Mouse (Mus musculus): ENCODE measurements around the gene Pard6a. TPM values are rescaled to one million over a fixed set of nuclear protein-coding genes. Genes with fewer than 3 reads are reported as not detected.

The Pard6a gene
- polyA plus RNA-seq, 1 experiment from 2014 or later, result 13.2 TPM

- no peak overlapping the region for H3K4me3 ChIP-seq (ENCODE audit: low read depth, low read length)
- peaks cover 7% of the 10 kb centered on the region; the same call in 1 of the 2 replicates for H3K36me3 ChIP-seq (replicated peaks; ENCODE audit: control insufficient read depth, insufficient read depth, low read depth, low read length)
- H3K9ac ChIP-seq (replicated peaks; ENCODE audit: low read length), result no peak overlapping the region
- H3K27ac ChIP-seq (replicated peaks; ENCODE audit: low read depth, low read length), result no peak overlapping the region
- H3K9me3 ChIP-seq (replicated peaks; ENCODE audit: control insufficient read depth, low read length), result no peaks in the 10 kb centered on the region
- H3K4me1 ChIP-seq (ENCODE audit: control insufficient read depth, insufficient read depth, low read length), result no peaks in the 10 kb centered on the region; the same call in 1 of the 2 replicates
- H3K4me2 ChIP-seq (ENCODE audit: low read depth, low read length), result no peak overlapping the region
- 68% methylated on average over 8 of the region's 8 CpGs for WGBS
- no peaks in the 10 kb centered on the region for H3K27me3 ChIP-seq (ENCODE audit: control insufficient read depth, insufficient read depth, low read length)
- DNase-seq (ENCODE audit: low spot score) (no peak), ATAC-seq (replicated peaks; ENCODE audit: insufficient number of reproducible peaks, low FRiP score, low TSS enrichment, low read depth) (no peak)
Observed at GRCm38 (mm10) chr8:105687512-105687911, 13.4 kb upstream of the Pard6a start.

GRCm38 (mm10) chr8:105688242-105688752 lies 12.7 kb upstream of the Pard6a start:
- Histone ChIP-seq H3K4me2 (ENCODE audit: low read depth, low read length) (no peak overlapping the region), H3K9me3 (replicated peaks; ENCODE audit: control insufficient read depth, low read length) (no peaks in the 10 kb centered on the region), H3K4me1 (ENCODE audit: control insufficient read depth, insufficient read depth, low read length) (no peaks in the 10 kb centered on the region; the same call in 1 of the 2 replicates), H3K27ac (replicated peaks; ENCODE audit: low read depth, low read length) (no peak overlapping the region), H3K27me3 (ENCODE audit: control insufficient read depth, insufficient read depth, low read length) (no peaks in the 10 kb centered on the region), H3K4me3 (ENCODE audit: low read depth, low read length) (no peak overlapping the region), H3K36me3 (replicated peaks; ENCODE audit: control insufficient read depth, insufficient read depth, low read depth, low read length) (peaks cover 4% of the 10 kb centered on the region), H3K9ac (replicated peaks; ENCODE audit: low read length) (no peak overlapping the region)
- ATAC-seq (replicated peaks; ENCODE audit: insufficient number of reproducible peaks, low FRiP score, low TSS enrichment, low read depth) (no peak), DNase-seq (ENCODE audit: low spot score) (no peak)
- 69% methylated on average over 14 of the region's 14 CpGs for WGBS

GRCm38 (mm10) chr8:105689256-105689982 lies 11.5 kb upstream of the Pard6a start:
- Histone ChIP-seq H3K4me3 (ENCODE audit: low read depth, low read length) (no peak overlapping the region), H3K9me3 (replicated peaks; ENCODE audit: control insufficient read depth, low read length) (no peaks in the 10 kb centered on the region), H3K27ac (replicated peaks; ENCODE audit: low read depth, low read length) (no peak overlapping the region), H3K4me2 (ENCODE audit: low read depth, low read length) (no peak overlapping the region), H3K4me1 (ENCODE audit: control insufficient read depth, insufficient read depth, low read length) (peaks cover 8% of the 10 kb centered on the region), H3K27me3 (ENCODE audit: control insufficient read depth, insufficient read depth, low read length) (no peaks in the 10 kb centered on the region), H3K9ac (replicated peaks; ENCODE audit: low read length) (no peak overlapping the region), H3K36me3 (replicated peaks; ENCODE audit: control insufficient read depth, insufficient read depth, low read depth, low read length) (no peaks in the 10 kb centered on the region; the same call in 1 of the 2 replicates)
- 56% methylated on average over 35 of the region's 35 CpGs for WGBS
- no peak for DNase-seq (ENCODE audit: low spot score)
- ATAC-seq (replicated peaks; ENCODE audit: insufficient number of reproducible peaks, low FRiP score, low TSS enrichment, low read depth), result no peak

- no peaks in the 10 kb centered on the region; the same call in 1 of the 2 replicates for H3K36me3 ChIP-seq (replicated peaks; ENCODE audit: control insufficient read depth, insufficient read depth, low read depth, low read length)
- H3K4me1 ChIP-seq (ENCODE audit: control insufficient read depth, insufficient read depth, low read length), result peaks cover 8% of the 10 kb centered on the region
- DNase-seq (ENCODE audit: low spot score), result no peak
- ATAC-seq (replicated peaks; ENCODE audit: insufficient number of reproducible peaks, low FRiP score, low TSS enrichment, low read depth), result no peak
- no peaks in the 10 kb centered on the region for H3K9me3 ChIP-seq (replicated peaks; ENCODE audit: control insufficient read depth, low read length)
- no peak overlapping the region for H3K27ac ChIP-seq (replicated peaks; ENCODE audit: low read depth, low read length)
- H3K27me3 ChIP-seq (ENCODE audit: control insufficient read depth, insufficient read depth, low read length), result no peaks in the 10 kb centered on the region
- H3K4me2 ChIP-seq (ENCODE audit: low read depth, low read length), result no peak overlapping the region
- WGBS, result 93% methylated on average over 9 of the region's 9 CpGs
- no peak overlapping the region for H3K9ac ChIP-seq (replicated peaks; ENCODE audit: low read length)
- no peak overlapping the region for H3K4me3 ChIP-seq (ENCODE audit: low read depth, low read length)
Observed at GRCm38 (mm10) chr8:105689983-105690360, 11.0 kb upstream of the Pard6a start.

- 83% methylated on average over 14 of the region's 14 CpGs for WGBS
- Histone ChIP-seq H3K9ac (replicated peaks; ENCODE audit: low read length) (no peak overlapping the region), H3K4me1 (ENCODE audit: control insufficient read depth, insufficient read depth, low read length) (peaks cover 8% of the 10 kb centered on the region), H3K4me2 (ENCODE audit: low read depth, low read length) (no peak overlapping the region), H3K27ac (replicated peaks; ENCODE audit: low read depth, low read length) (no peak overlapping the region), H3K36me3 (replicated peaks; ENCODE audit: control insufficient read depth, insufficient read depth, low read depth, low read length) (no peaks in the 10 kb centered on the region; the same call in 1 of the 2 replicates), H3K9me3 (replicated peaks; ENCODE audit: control insufficient read depth, low read length) (no peaks in the 10 kb centered on the region), H3K4me3 (ENCODE audit: low read depth, low read length) (no peak overlapping the region), H3K27me3 (ENCODE audit: control insufficient read depth, insufficient read depth, low read length) (no peaks in the 10 kb centered on the region)
- DNase-seq (ENCODE audit: low spot score), result no peak
- ATAC-seq (replicated peaks; ENCODE audit: insufficient number of reproducible peaks, low FRiP score, low TSS enrichment, low read depth), result no peak
Observed at GRCm38 (mm10) chr8:105690978-105691377, 10.0 kb upstream of the Pard6a start.

- Histone ChIP-seq H3K27me3 (ENCODE audit: control insufficient read depth, insufficient read depth, low read length) (no peaks in the 10 kb centered on the region), H3K4me1 (ENCODE audit: control insufficient read depth, insufficient read depth, low read length) (peaks cover 8% of the 10 kb centered on the region), H3K9ac (replicated peaks; ENCODE audit: low read length) (no peak overlapping the region), H3K4me3 (ENCODE audit: low read depth, low read length) (no peak overlapping the region), H3K4me2 (ENCODE audit: low read depth, low read length) (no peak overlapping the region), H3K9me3 (replicated peaks; ENCODE audit: control insufficient read depth, low read length) (no peaks in the 10 kb centered on the region), H3K27ac (replicated peaks; ENCODE audit: low read depth, low read length) (no peak overlapping the region), H3K36me3 (replicated peaks; ENCODE audit: control insufficient read depth, insufficient read depth, low read depth, low read length) (no peaks in the 10 kb centered on the region; the same call in none of the 2 replicates)
- DNase-seq (ENCODE audit: low spot score) (no peak), ATAC-seq (replicated peaks; ENCODE audit: insufficient number of reproducible peaks, low FRiP score, low TSS enrichment, low read depth) (no peak)
- 89% methylated on average over 11 of the region's 11 CpGs for WGBS
Observed at GRCm38 (mm10) chr8:105692449-105693182, 8.3 kb upstream of the Pard6a start.

GRCm38 (mm10) chr8:105693648-105694047 lies 7.3 kb upstream of the Pard6a start:
- WGBS, result 2% methylated on average over 30 of the region's 30 CpGs

More at GRCm38 (mm10) chr8:105693648-105694047, 7.3 kb upstream of the Pard6a start:
- peaks cover 8% of the 10 kb centered on the region for H3K4me1 ChIP-seq (ENCODE audit: control insufficient read depth, insufficient read depth, low read length)
- no peaks in the 10 kb centered on the region; the same call in none of the 2 replicates for H3K36me3 ChIP-seq (replicated peaks; ENCODE audit: control insufficient read depth, insufficient read depth, low read depth, low read length)
- H3K9me3 ChIP-seq (replicated peaks; ENCODE audit: control insufficient read depth, low read length), result no peaks in the 10 kb centered on the region
- H3K27me3 ChIP-seq (ENCODE audit: control insufficient read depth, insufficient read depth, low read length), result no peaks in the 10 kb centered on the region
- H3K9ac ChIP-seq (replicated peaks; ENCODE audit: low read length), result peak overlapping the region; percentile 44
- ATAC-seq (replicated peaks; ENCODE audit: insufficient number of reproducible peaks, low FRiP score, low TSS enrichment, low read depth) (peak; percentile 27; the same call in 1 of the 2 replicates), DNase-seq (ENCODE audit: low spot score) (peak; percentile 72)
- H3K4me2 ChIP-seq (ENCODE audit: low read depth, low read length), result peak overlapping the region; percentile 91
- no peak overlapping the region for H3K27ac ChIP-seq (replicated peaks; ENCODE audit: low read depth, low read length)
- peak overlapping the region; percentile 31 for H3K4me3 ChIP-seq (ENCODE audit: low read depth, low read length)
